Mouse (Mus musculus) ES-Bruce4 (cell line): ENCODE measurements at regions not wholly inside any gene's neighbourhood (a gene's known extent, or its start where the extent isn't known, plus 50 kb on each side); places are given as distances from the start of the nearest gene placed in this dataset.

Experiments used
- CTCF ChIP-seq: IDR thresholded peaks from one replicate; pipeline ENCODE4 v1.8.1; 2011; ENCODE audit warnings: low read depth, low read length
- EP300 ChIP-seq: IDR thresholded peaks from 2 replicates; pipeline ENCODE4 v1.6.1; 2011; ENCODE audit warnings: low read depth, low read length; ENCODE audit not compliant: insufficient read depth

- TF ChIP-seq CTCF (no peak), EP300 (no peak)
These were observed 170.1 kb upstream of the Adamts9 start for GRCm38 (mm10) chr6:93113361-93113760.
